Mouse (Mus musculus) C2C12 (cell line): ENCODE results near the gene Atp6v1b1.
A peak's percentile ranks its signal among the peaks of the same experiment; 100 is the strongest.

Experiments used
- CEBPB ChIP-seq: IDR thresholded peaks from one replicate; pipeline ENCODE4 v1.6.1; 2011; ENCODE audit warnings: low read depth, mild to moderate bottlenecking, control low read depth, moderate library complexity
- CTCF ChIP-seq: IDR thresholded peaks from one replicate; pipeline ENCODE4 v1.5.1; 2011; ENCODE audit not compliant: control insufficient read depth, insufficient read depth, insufficient read length
- FOSL1 ChIP-seq: IDR thresholded peaks from one replicate; pipeline ENCODE4 v1.8.0; 2011; ENCODE audit warnings: mild to moderate bottlenecking, low read length; ENCODE audit not compliant: poor library complexity, insufficient read depth, severe bottlenecking
- MAX ChIP-seq: IDR thresholded peaks from one replicate; pipeline ENCODE4 v1.6.1; 2011; ENCODE audit warnings: mild to moderate bottlenecking, control low read depth
- MYOD1 ChIP-seq: IDR thresholded peaks from one replicate; pipeline ENCODE4 v1.6.1; 2011; ENCODE audit warnings: low read depth; ENCODE audit not compliant: control insufficient read depth, insufficient read length
- MYOG ChIP-seq: IDR thresholded peaks from one replicate; pipeline ENCODE4 v1.6.1; 2011; ENCODE audit not compliant: control insufficient read depth, insufficient read length; ENCODE audit errors: extremely low read depth
- USF1 ChIP-seq: IDR thresholded peaks from one replicate; pipeline ENCODE4 v1.6.1; 2011; ENCODE audit warnings: low read depth, mild to moderate bottlenecking, control low read depth, moderate library complexity

- TF ChIP-seq MAX (no peak), CTCF (peak; percentile 29), USF1 (no peak), CEBPB (no peak), MYOD1 (no peak), MYOG (no peak), FOSL1 (no peak)
Observed at GRCm38 (mm10) chr6:83693835-83694234, 49.0 kb upstream of the Atp6v1b1 start.
